Mouse (Mus musculus): Measurements from ENCODE around the gene Iqcg. TPM values are rescaled to one million over a fixed set of nuclear protein-coding genes. Genes with fewer than 3 reads are reported as not detected.
A peak's percentile ranks its signal among the peaks of the same experiment; 100 is the strongest.

The Iqcg gene
- total RNA-seq, 2 experiments from 2014 or later: 2.3 to 2.6 TPM

GRCm38 (mm10) chr16:33053141-33053540 lies 2.9 kb downstream of the Iqcg start:
- no peak for DNase-seq

- DNase-seq: no peak
Measured at GRCm38 (mm10) chr16:33049809-33050208, 6.2 kb downstream of the Iqcg start.

- DNase-seq: no peak
Measured at GRCm38 (mm10) chr16:33048686-33049085, 7.3 kb downstream of the Iqcg start.

GRCm38 (mm10) chr16:33048004-33048403 lies 8.0 kb downstream of the Iqcg start:
- DNase-seq: no peak

- no peak for DNase-seq
Measured at GRCm38 (mm10) chr16:33043268-33043667, 12.8 kb downstream of the Iqcg start.

GRCm38 (mm10) chr16:33042682-33043081 lies 13.3 kb downstream of the Iqcg start:
- no peak for DNase-seq

- DNase-seq: no peak
Measured at GRCm38 (mm10) chr16:33036006-33036405, 20.0 kb downstream of the Iqcg start.

GRCm38 (mm10) chr16:33026357-33026756 lies 29.7 kb downstream of the Iqcg start:
- no peak for DNase-seq

- no peak for DNase-seq
Measured at GRCm38 (mm10) chr16:33024456-33025104, 31.4 kb downstream of the Iqcg start.

- peak; percentile 89 to 91 for DNase-seq
Measured at GRCm38 (mm10) chr16:33023750-33024149, 32.3 kb downstream of the Iqcg start.

- no peak for DNase-seq
Measured at GRCm38 (mm10) chr16:33021381-33021780, 34.6 kb downstream of the Iqcg start.

GRCm38 (mm10) chr16:33019117-33019770 lies 36.8 kb downstream of the Iqcg start:
- DNase-seq: peak; percentile 66 to 74

- no peak for DNase-seq
Measured at GRCm38 (mm10) chr16:33017677-33018349, 38.2 kb downstream of the Iqcg start.

GRCm38 (mm10) chr16:33015986-33016385 lies 40.0 kb downstream of the Iqcg start:
- DNase-seq: no peak

- DNase-seq: no peak
Measured at GRCm38 (mm10) chr16:33015396-33015907, 40.6 kb downstream of the Iqcg start.

- DNase-seq: no peak
Measured at GRCm38 (mm10) chr16:33014921-33015320, 41.1 kb downstream of the Iqcg start.

- DNase-seq: no peak
Measured at GRCm38 (mm10) chr16:33013801-33014200, 42.2 kb downstream of the Iqcg start.

- DNase-seq: no peak
Measured at GRCm38 (mm10) chr16:33010166-33010565, 45.9 kb downstream of the Iqcg start.

- DNase-seq: no peak
Measured at GRCm38 (mm10) chr16:33007436-33007835, 48.6 kb downstream of the Iqcg start.

- no peak for DNase-seq
Measured at GRCm38 (mm10) chr16:33006888-33007287, 49.1 kb downstream of the Iqcg start.

- DNase-seq: peak in 1 of 2 experiments; percentile 32
Measured at GRCm38 (mm10) chr16:33005216-33005615, 50.8 kb downstream of the Iqcg start.

GRCm38 (mm10) chr16:32992158-32992557 lies 63.9 kb downstream of the Iqcg start:
- peak; percentile 8 to 19 for DNase-seq

GRCm38 (mm10) chr16:32984631-32985030 lies 71.4 kb downstream of the Iqcg start:
- no peak for DNase-seq

Measured in adrenal gland, postnatal 36 days (tissue).